Mouse (Mus musculus) liver, adult 2 months (tissue): Measurements from ENCODE around the gene H6pd.

ENCODE experiments used
- CTCF ChIP-seq: fragments of 200-500 bp; IDR thresholded peaks from 2 replicates; pipeline ENCODE4 v1.5.1; 2011; ENCODE audit warnings: low read depth, low read length, control low read depth
- POLR2A ChIP-seq: fragments of 200-500 bp; IDR thresholded peaks from 2 replicates; pipeline ENCODE4 v1.6.1; 2011; ENCODE audit warnings: low read length, control low read depth; ENCODE audit not compliant: insufficient read depth; ENCODE audit errors: extremely low read depth

GRCm38 (mm10) chr4:149982154-149982553 lies 26.7 kb downstream of the H6pd start:
- TF ChIP-seq POLR2A (no peak), CTCF (no peak)
